Mouse (Mus musculus) embryonic fibroblast, embryonic 13.5 days (primary cell): ENCODE measurements around the gene Gzmm.

Source experiments
- CTCF ChIP-seq: IDR thresholded peaks from 2 replicates; pipeline ENCODE4 v1.5.1; 2011; ENCODE audit warnings: mild to moderate bottlenecking, control low read depth, low read length, moderate library complexity, borderline replicate concordance; ENCODE audit not compliant: insufficient read depth
- POLR2A ChIP-seq: IDR thresholded peaks from 2 replicates; pipeline ENCODE4 v1.6.1; 2011; ENCODE audit warnings: low read depth, mild to moderate bottlenecking, control low read depth, low read length, moderate library complexity

- no peak for TF ChIP-seq CTCF
- no peak for TF ChIP-seq POLR2A
These were observed 36.0 kb upstream of the Gzmm start for GRCm38 (mm10) chr10:79652789-79653188.
